Mouse (Mus musculus) spleen, postnatal 10 days (tissue): ENCODE results near the gene Fam155a.
A peak's percentile ranks its signal among the peaks of the same experiment; 100 is the strongest.

Experiments
- DNase-seq, 2 experiments: peaks; one replicate each; pipeline ENCODE4 v3.0.0; 2021 to 2022; ENCODE audit warnings: low spot score in 2 of 2

Gene Fam155a

GRCm38 (mm10) chr8:9288015-9288729 is 482.8 kb downstream of the Fam155a start:
- DNase-seq, result no peak

GRCm38 (mm10) chr8:9274117-9274516 is 496.8 kb downstream of the Fam155a start:
- DNase-seq, result no peak

- no peak for DNase-seq
These were observed 506.6 kb downstream of the Fam155a start for GRCm38 (mm10) chr8:9264378-9264777.

- DNase-seq, result no peak
These were observed 509.4 kb downstream of the Fam155a start for GRCm38 (mm10) chr8:9261527-9261926.

GRCm38 (mm10) chr8:9255316-9255715 is 515.6 kb downstream of the Fam155a start:
- DNase-seq, result no peak

- no peak for DNase-seq
These were observed 518.0 kb downstream of the Fam155a start for GRCm38 (mm10) chr8:9252991-9253390.

- no peak for DNase-seq
These were observed 522.7 kb downstream of the Fam155a start for GRCm38 (mm10) chr8:9248109-9248821.

- DNase-seq, result no peak
These were observed 525.0 kb downstream of the Fam155a start for GRCm38 (mm10) chr8:9245994-9246393.

- DNase-seq, result no peak
These were observed 530.0 kb downstream of the Fam155a start for GRCm38 (mm10) chr8:9240996-9241395.

GRCm38 (mm10) chr8:9239741-9240140 is 531.2 kb downstream of the Fam155a start:
- DNase-seq, result no peak

- no peak for DNase-seq
These were observed 532.0 kb downstream of the Fam155a start for GRCm38 (mm10) chr8:9238974-9239373.

GRCm38 (mm10) chr8:9233326-9233919 is 537.5 kb downstream of the Fam155a start:
- DNase-seq, result peak; percentile 58 to 84

- DNase-seq, result peak in 1 of 2 experiments; percentile 43
These were observed 543.0 kb downstream of the Fam155a start for GRCm38 (mm10) chr8:9227779-9228464.

- no peak for DNase-seq
These were observed 544.2 kb downstream of the Fam155a start for GRCm38 (mm10) chr8:9226767-9227166.

GRCm38 (mm10) chr8:9211751-9212150 is 559.2 kb downstream of the Fam155a start:
- DNase-seq, result no peak

GRCm38 (mm10) chr8:9207505-9208051 is 563.4 kb downstream of the Fam155a start:
- no peak for DNase-seq

GRCm38 (mm10) chr8:9204345-9205067 is 566.5 kb downstream of the Fam155a start:
- DNase-seq, result no peak

GRCm38 (mm10) chr8:9200099-9200498 is 570.9 kb downstream of the Fam155a start:
- no peak for DNase-seq

GRCm38 (mm10) chr8:9191682-9192081 is 579.3 kb downstream of the Fam155a start:
- DNase-seq, result no peak

- DNase-seq, result no peak
These were observed 582.3 kb downstream of the Fam155a start for GRCm38 (mm10) chr8:9188616-9189015.

GRCm38 (mm10) chr8:9185200-9185599 is 585.8 kb downstream of the Fam155a start:
- DNase-seq, result no peak
